Mouse (Mus musculus): ENCODE results near the gene Maml3. TPM values are rescaled to one million over a fixed set of nuclear protein-coding genes. Genes with fewer than 3 reads are reported as not detected.

The Maml3 gene
- polyA plus RNA-seq, 1 experiment from 2014 or later = 8.4 TPM

DNA sequence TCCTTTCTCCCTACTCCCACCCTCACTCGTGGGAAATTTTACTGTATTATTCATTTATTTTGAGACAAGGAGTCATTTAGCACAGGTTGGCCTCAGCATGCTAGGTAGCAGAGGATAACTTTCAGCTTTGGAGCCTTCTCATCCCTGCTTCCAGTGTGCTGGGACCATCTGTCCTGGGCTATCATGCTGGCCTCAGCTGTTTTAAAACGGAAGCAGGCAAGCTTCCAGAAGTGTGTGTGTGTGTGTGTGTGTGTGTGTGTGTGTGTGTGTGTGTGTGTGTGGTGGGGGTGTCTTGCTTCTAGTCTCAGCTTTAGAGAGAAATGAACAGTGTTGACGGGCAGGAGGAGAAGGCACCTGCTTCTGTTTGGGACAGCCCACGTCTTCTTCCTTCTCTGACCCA lies 387.0 kb downstream of the Maml3 start:
- H3K9ac ChIP-seq = no peak overlapping the region
- H3K4me3 ChIP-seq = no peak overlapping the region
- H3K27ac ChIP-seq = no peak overlapping the region
- no peak for ATAC-seq (ENCODE audit: borderline replicate concordance, extremely low read depth, low FRiP score, low TSS enrichment)
- H3K27me3 ChIP-seq = no peaks in the 10 kb centered on the region
- H3K4me2 ChIP-seq = no peak overlapping the region
- WGBS = 63% methylated on average over 4 of the region's 4 CpGs
- H3K9me3 ChIP-seq = no peaks in the 10 kb centered on the region
- H3K36me3 ChIP-seq = no peaks in the 10 kb centered on the region
- peaks cover 39% of the 10 kb centered on the region for H3K4me1 ChIP-seq

DNA sequence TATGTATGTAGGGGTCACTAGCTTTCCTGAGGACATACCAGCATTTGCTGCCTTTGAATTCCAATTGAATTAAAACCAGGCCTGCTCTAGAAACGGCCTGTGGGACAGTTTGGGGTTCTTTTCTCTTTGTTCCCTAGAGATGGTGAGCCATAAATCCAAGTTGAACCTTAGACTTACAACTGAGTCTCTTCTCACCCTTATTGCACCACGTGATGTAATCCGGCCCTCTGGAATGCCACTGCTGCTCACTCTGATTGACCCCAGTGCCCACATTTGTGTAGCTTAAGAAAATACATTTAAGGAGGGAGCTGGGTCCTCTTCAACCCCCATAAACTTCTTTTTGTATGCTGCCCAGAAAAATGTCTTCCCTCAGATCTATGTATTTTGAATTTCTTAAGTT lies 387.4 kb downstream of the Maml3 start:
- Histone ChIP-seq H3K4me3 (no peak overlapping the region), H3K36me3 (no peaks in the 10 kb centered on the region), H3K4me1 (peaks cover 42% of the 10 kb centered on the region), H3K4me2 (no peak overlapping the region), H3K9me3 (no peaks in the 10 kb centered on the region), H3K9ac (no peak overlapping the region), H3K27me3 (no peaks in the 10 kb centered on the region), H3K27ac (no peak overlapping the region)
- 54% methylated on average over 3 of the region's 3 CpGs for WGBS
- ATAC-seq (ENCODE audit: borderline replicate concordance, extremely low read depth, low FRiP score, low TSS enrichment) = no peak

DNA sequence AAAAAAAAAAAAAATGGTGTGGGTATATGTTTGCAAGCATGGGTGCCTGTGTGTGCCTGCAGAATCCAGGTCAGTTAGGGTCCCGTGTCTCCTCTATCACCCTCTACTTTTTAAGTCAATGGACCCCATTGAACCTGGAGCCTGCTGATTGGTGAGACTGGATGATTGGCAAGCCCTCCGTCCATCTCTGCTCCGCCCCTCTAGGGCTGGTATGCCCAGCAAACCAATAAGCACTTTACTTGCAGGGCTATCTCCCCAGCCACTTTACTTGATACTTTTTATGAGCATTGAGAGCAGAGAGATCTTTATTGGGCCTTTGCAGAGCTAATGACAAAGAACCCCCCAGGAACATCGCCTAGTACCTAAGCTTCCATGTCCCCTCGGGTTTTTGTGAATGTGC lies 390.4 kb downstream of the Maml3 start:
- no peak for ATAC-seq (ENCODE audit: borderline replicate concordance, extremely low read depth, low FRiP score, low TSS enrichment)
- H3K27me3 ChIP-seq = no peaks in the 10 kb centered on the region
- H3K4me1 ChIP-seq = peaks cover 56% of the 10 kb centered on the region
- 76% methylated on average over 5 of the region's 5 CpGs for WGBS
- H3K9ac ChIP-seq = no peak overlapping the region
- H3K27ac ChIP-seq = no peak overlapping the region
- H3K36me3 ChIP-seq = no peaks in the 10 kb centered on the region
- no peaks in the 10 kb centered on the region for H3K9me3 ChIP-seq
- H3K4me3 ChIP-seq = no peak overlapping the region
- H3K4me2 ChIP-seq = no peak overlapping the region

DNA sequence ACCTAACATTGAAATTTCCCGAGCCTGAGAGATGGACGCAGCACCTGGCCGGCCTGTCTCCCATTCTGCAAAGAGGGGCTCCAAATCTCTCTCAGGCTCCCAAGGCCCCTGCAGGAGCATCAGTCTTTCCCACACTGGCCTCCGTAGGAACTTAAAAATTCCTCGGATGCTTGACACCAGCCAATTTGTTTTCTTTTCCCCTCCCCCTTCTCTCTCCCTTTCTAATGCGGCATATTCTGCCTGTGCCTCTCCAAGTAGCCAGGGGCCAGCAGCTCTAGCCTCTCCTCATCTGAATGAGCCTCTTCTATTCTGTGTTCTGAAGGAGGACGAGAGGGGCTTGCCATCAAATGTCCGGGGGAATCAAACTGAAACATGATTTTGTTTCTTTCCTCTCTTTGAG lies 391.6 kb downstream of the Maml3 start:
- H3K4me1 ChIP-seq = peaks cover 51% of the 10 kb centered on the region
- H3K36me3 ChIP-seq = no peaks in the 10 kb centered on the region
- H3K4me3 ChIP-seq = no peak overlapping the region
- no peak for ATAC-seq (ENCODE audit: borderline replicate concordance, extremely low read depth, low FRiP score, low TSS enrichment)
- H3K27ac ChIP-seq = peak overlapping the region; percentile 74
- H3K9me3 ChIP-seq = no peaks in the 10 kb centered on the region
- no peak overlapping the region for H3K4me2 ChIP-seq
- WGBS = 15% methylated on average over 8 of the region's 8 CpGs
- no peak overlapping the region for H3K9ac ChIP-seq
- no peaks in the 10 kb centered on the region for H3K27me3 ChIP-seq

DNA sequence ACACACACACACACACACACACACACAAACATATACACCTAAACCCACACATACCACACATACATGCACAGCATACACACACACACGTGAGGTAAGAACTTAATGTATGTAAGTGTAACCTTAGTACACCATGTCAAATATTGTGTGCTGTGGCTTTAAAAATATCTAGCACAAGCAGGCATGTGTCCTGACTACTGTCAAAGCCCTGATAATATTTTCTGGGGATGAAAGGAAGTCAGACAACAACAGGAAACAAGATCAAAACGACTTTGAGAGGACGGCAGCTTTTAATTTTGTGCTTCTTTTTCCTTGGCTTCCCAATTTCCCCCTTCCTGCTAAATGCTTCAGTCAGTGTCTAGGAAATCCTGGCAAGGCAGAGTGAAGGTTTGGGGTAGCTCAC lies 392.5 kb downstream of the Maml3 start:
- Histone ChIP-seq H3K4me3 (no peak overlapping the region), H3K9me3 (no peaks in the 10 kb centered on the region), H3K27ac (peak overlapping the region; percentile 74), H3K4me1 (peaks cover 52% of the 10 kb centered on the region), H3K9ac (no peak overlapping the region), H3K4me2 (no peak overlapping the region), H3K36me3 (no peaks in the 10 kb centered on the region), H3K27me3 (no peaks in the 10 kb centered on the region)
- WGBS = 17% methylated on average over 3 of the region's 3 CpGs
- no peak for ATAC-seq (ENCODE audit: borderline replicate concordance, extremely low read depth, low FRiP score, low TSS enrichment)

DNA sequence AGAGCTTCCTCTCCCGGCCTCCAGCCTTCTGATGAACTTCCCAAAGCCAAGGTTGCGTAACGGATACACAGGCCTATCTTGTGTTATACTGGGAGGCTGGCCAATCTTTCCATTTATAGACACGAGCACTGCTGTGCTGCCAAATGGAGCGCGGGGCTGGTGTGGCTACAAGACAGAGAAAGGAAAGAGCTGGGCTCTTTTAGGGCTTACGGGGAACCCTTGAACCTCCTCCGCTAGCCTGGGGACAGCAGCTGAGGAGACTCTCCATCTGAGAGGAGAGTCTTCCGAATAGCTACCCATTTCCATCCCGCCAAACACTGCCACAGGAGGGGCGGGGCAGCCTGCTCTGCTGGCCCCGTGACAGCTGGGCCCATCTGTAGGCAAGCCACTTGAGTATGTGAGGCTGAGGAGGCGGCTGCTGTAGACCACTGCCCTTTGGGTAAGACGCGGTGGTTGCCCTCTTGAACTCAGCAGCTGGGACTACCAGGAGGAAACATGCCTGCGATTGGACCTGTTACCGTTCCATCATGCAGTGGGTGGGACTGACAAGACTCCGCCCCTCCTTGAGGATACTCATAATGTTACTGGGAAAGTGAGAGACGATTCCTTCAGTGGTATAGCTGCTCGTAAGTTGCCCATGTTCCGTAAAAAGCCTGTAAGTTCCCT lies 396.0 kb downstream of the Maml3 start:
- peak; percentile 94 for ATAC-seq (ENCODE audit: borderline replicate concordance, extremely low read depth, low FRiP score, low TSS enrichment)
- no peaks in the 10 kb centered on the region for H3K36me3 ChIP-seq
- H3K27me3 ChIP-seq = no peaks in the 10 kb centered on the region
- H3K9me3 ChIP-seq = no peaks in the 10 kb centered on the region
- H3K4me3 ChIP-seq = peak overlapping the region; percentile 22
- peak overlapping the region; percentile 52 for H3K4me2 ChIP-seq
- no peak overlapping the region for H3K9ac ChIP-seq
- H3K4me1 ChIP-seq = peaks cover 45% of the 10 kb centered on the region
- peak overlapping the region; percentile 96 for H3K27ac ChIP-seq
- WGBS = 24% methylated on average over 21 of the region's 21 CpGs

DNA sequence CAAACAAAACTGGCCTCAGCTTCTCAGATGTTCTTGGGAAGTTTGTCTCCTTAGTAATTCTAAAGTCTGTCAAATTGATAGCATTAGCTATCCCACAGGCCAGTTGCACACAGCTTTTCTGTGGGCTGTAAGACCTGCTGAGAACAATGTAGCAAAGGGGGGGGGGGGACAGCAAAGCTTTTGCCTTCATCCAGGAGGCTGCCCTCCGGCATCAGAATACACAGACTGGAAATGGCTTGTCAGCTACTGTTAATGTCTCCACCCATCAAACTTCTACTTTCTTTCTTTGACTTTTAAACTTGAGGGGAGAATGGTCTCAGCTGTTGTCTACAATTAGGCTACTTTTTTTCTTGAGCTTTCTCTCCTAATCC lies 396.5 kb downstream of the Maml3 start:
- Histone ChIP-seq H3K4me1 (peaks cover 40% of the 10 kb centered on the region), H3K4me3 (no peak overlapping the region)
- ATAC-seq (ENCODE audit: borderline replicate concordance, extremely low read depth, low FRiP score, low TSS enrichment) = peak; percentile 65; the same call in 1 of the 2 replicates

DNA sequence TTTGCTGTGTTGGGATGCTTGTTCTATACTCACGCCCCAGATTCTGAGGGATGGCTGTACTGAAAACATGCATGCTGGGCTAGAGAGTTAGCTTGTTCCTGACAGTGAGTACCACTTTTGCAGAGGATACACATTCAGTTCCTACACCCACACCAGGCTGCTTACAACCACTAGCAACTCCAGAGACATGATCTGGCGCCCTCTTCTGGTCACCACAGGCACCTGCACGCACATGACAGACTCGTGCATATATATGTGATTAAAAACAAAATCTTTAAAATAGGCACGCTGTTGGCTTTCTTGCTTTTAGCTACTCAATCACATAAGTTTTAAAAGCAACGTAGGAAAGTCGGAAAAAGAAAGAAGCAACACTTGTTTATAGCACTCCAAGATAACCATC lies 399.7 kb downstream of the Maml3 start:
- Histone ChIP-seq H3K4me3 (no peak overlapping the region), H3K27me3 (no peaks in the 10 kb centered on the region), H3K9me3 (no peaks in the 10 kb centered on the region), H3K36me3 (no peaks in the 10 kb centered on the region), H3K27ac (no peak overlapping the region), H3K4me2 (no peak overlapping the region), H3K9ac (no peak overlapping the region), H3K4me1 (peaks cover 34% of the 10 kb centered on the region)
- WGBS = 82% methylated on average over 7 of the region's 7 CpGs
- no peak for ATAC-seq (ENCODE audit: borderline replicate concordance, extremely low read depth, low FRiP score, low TSS enrichment)

More for the DNA sequence above, 396.5 kb downstream of the Maml3 start:
- WGBS = 15% methylated on average over 1 of the region's 1 CpGs
- H3K36me3 ChIP-seq = no peaks in the 10 kb centered on the region
- H3K9me3 ChIP-seq = no peaks in the 10 kb centered on the region
- H3K9ac ChIP-seq = no peak overlapping the region
- H3K27ac ChIP-seq = peak overlapping the region; percentile 96
- no peak overlapping the region for H3K4me2 ChIP-seq
- no peaks in the 10 kb centered on the region for H3K27me3 ChIP-seq

DNA sequence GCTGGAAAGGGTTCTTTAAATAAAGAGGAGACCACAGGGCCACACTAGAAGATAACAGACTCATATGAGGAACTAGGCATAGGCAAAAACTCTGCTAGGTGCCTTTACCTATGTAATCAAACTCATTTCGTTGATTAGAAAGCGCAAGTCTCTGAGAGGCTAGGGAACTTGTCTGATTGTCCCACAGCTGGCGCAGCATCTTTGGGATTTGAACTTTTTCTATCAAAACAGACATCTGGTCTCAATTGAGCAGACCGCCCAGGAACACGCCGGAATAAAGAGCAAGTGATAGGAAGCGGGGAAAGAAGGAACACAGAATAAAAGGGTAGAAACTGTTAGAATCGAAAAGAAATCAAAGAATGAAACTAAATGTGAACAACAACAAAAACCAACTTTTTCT lies 401.4 kb downstream of the Maml3 start:
- H3K4me1 ChIP-seq = peaks cover 28% of the 10 kb centered on the region
- H3K9ac ChIP-seq = no peak overlapping the region
- no peaks in the 10 kb centered on the region for H3K9me3 ChIP-seq
- no peaks in the 10 kb centered on the region for H3K27me3 ChIP-seq
- no peak for ATAC-seq (ENCODE audit: borderline replicate concordance, extremely low read depth, low FRiP score, low TSS enrichment)
- H3K27ac ChIP-seq = no peak overlapping the region
- H3K4me2 ChIP-seq = no peak overlapping the region
- WGBS = 85% methylated on average over 8 of the region's 8 CpGs
- no peak overlapping the region for H3K4me3 ChIP-seq
- H3K36me3 ChIP-seq = no peaks in the 10 kb centered on the region

DNA sequence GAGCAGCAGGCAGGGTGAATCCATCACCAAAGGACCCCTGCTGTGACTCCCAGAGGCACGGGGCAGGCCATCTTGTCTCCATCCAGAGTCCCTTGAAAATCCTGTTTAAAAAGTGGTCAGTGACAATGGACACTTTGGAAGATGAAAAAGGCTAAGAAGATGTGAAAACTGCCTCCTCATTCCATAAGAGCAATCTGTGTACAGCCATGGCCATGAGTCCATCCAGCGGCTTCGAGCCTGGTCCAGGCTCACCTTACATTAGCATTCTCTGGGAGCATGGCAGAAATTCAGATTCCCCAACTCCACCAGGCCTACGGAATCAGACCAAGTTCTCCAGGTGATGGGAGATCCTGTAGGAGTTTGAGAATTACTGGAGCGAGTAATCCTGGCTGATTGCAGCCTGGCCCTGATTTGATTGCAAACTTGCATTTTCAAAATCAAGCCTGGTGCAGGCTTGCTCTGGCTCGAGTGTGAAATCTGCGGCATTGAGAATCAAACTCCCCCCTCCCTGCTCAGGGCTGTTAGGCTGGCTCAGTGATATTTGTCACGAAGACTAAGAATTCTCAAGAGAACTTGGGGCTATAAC lies 402.1 kb downstream of the Maml3 start:
- ATAC-seq (ENCODE audit: borderline replicate concordance, extremely low read depth, low FRiP score, low TSS enrichment) = no peak
- Histone ChIP-seq H3K9ac (no peak overlapping the region), H3K36me3 (no peaks in the 10 kb centered on the region), H3K4me2 (no peak overlapping the region), H3K9me3 (no peaks in the 10 kb centered on the region), H3K27me3 (no peaks in the 10 kb centered on the region), H3K4me3 (no peak overlapping the region), H3K4me1 (peaks cover 24% of the 10 kb centered on the region), H3K27ac (no peak overlapping the region)
- WGBS = 89% methylated on average over 8 of the region's 8 CpGs

DNA sequence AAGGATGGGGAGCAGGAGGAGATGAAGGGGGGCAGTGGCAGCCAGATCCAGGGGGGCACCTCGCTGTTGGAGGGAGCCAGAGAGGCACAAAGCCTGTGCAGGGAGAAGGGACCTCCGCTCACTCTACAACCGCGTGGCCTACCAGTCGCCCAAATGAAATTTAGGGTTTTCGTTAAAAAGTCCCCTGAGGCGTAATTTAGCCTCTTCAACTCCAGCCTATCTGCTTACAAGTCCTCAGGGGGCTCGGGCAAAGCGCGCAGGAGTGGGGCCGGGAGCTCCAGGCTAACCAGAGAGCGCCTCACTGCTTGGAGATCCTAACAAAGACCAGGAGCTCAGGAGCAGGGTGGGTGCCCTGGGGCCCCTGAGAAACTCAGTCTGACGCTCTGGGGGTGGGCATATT lies 402.9 kb downstream of the Maml3 start:
- 17% methylated on average over 13 of the region's 13 CpGs for WGBS
- ATAC-seq (ENCODE audit: borderline replicate concordance, extremely low read depth, low FRiP score, low TSS enrichment) = peak; percentile 56
- Histone ChIP-seq H3K4me3 (peak overlapping the region; percentile 39), H3K36me3 (peaks cover 1% of the 10 kb centered on the region; the same call in 1 of the 2 replicates), H3K4me1 (peaks cover 23% of the 10 kb centered on the region), H3K9me3 (no peaks in the 10 kb centered on the region), H3K4me2 (peak overlapping the region; percentile 80), H3K9ac (peak overlapping the region; percentile 39), H3K27ac (peak overlapping the region; percentile 70), H3K27me3 (no peaks in the 10 kb centered on the region)

DNA sequence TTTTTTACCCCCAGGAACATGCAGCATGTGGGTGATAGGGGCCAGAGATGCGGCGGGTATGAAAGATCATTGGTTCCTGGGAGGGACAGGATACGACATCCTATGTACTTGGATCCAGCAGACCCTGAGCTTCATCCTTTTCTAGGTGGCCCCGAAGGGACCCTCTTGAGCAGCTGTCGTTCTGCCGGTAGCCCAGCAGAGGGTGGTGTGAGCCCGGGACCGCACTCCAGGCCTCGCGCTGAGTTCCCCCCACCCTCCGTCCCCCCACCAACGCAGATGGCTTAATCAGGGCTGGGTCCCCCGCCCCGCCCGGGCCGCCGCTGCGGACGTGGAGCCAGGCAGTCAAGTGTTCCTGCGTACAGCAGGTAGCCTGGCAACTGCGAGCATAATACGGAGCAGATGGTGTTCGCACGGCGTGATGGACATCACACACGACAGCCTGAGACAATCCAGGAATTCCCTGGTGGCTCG lies 403.6 kb downstream of the Maml3 start:
- H3K27ac ChIP-seq = peak overlapping the region; percentile 70
- no peaks in the 10 kb centered on the region for H3K27me3 ChIP-seq
- no peaks in the 10 kb centered on the region for H3K9me3 ChIP-seq
- peaks cover 6% of the 10 kb centered on the region; the same call in 1 of the 2 replicates for H3K36me3 ChIP-seq
- H3K4me2 ChIP-seq = peak overlapping the region; percentile 80
- peak overlapping the region; percentile 39 for H3K9ac ChIP-seq
- peak; percentile 90 for ATAC-seq (ENCODE audit: borderline replicate concordance, extremely low read depth, low FRiP score, low TSS enrichment)
- peak overlapping the region; percentile 39 for H3K4me3 ChIP-seq
- under 1% methylated on average over 27 of the region's 27 CpGs for WGBS
- peaks cover 23% of the 10 kb centered on the region for H3K4me1 ChIP-seq

Data from lung, embryonic 15.5 days (tissue).